Mouse (Mus musculus) right cerebral cortex, postnatal 36 days (tissue): ENCODE measurements around the gene Cacnb2.

Experiments used
- DNase-seq, 2 experiments: peaks; one replicate each; pipeline ENCODE4 v3.0.0; 2022; ENCODE audit warnings: low spot score in 2 of 2, mixed read lengths in 1 of 2

Cacnb2 gene

DNA sequence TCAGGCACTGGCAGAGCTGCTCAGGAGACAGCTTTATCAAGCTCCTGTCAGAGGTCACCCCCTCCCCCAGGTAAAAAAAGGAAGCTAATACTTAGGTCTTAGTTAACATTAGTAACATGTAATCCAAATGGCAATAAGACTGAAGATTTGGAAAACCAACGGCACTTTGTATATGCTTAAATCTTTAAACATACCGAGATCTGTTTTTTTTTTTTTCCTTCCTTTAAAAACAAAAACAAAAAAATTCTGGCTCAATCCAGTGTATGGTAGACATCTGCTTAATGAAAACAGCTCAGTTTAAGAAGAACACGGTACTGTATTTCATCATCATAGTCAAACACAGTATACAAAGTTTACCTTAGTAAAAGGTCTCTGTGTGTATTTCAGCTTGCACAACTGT, at the start of gene Cacnb2:
Gene Cacnb2, plus strand, starts transcription at position 301 of the 400 bp plus-strand sequence.
- DNase-seq: no peak

DNA sequence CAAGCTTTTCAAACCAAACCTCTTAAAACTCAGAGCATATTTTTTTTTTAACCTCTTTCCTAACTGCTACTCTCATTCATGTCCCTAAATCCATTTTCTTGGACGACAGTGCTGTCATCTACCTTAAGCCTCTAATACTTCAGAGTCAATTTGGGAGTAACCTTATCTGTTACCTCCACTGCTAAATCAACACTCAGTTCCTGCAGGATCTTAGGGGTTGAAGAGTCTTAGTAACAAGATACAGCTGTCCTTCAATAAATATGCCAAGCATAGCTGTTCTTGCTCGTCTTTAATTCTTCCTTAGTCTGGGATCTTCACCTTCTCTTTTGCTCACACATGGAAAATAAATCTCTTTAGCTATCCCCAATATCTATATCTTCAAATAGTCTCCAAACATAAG, 34.9 kb upstream of the Cacnb2 start:
- no peak for DNase-seq

DNA sequence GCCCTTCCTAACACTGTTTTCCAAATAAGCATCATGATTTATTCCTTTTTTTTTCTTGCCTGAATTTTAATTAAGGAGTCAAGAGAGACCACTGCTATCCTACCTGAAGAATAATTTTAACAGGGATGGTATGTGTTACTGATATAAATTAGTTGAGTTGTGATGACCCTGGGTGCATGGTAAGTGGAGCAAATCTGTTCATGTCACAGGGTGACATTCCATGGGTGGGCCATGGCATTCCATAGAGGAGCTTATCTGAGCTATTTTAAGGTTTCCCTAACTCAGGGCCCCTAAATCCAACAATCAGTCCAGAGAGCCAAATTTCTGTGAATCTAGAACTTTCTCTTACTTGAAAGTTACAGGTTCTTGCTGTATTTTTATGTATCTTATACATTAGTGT, 31.6 kb upstream of the Cacnb2 start:
- DNase-seq: no peak

DNA sequence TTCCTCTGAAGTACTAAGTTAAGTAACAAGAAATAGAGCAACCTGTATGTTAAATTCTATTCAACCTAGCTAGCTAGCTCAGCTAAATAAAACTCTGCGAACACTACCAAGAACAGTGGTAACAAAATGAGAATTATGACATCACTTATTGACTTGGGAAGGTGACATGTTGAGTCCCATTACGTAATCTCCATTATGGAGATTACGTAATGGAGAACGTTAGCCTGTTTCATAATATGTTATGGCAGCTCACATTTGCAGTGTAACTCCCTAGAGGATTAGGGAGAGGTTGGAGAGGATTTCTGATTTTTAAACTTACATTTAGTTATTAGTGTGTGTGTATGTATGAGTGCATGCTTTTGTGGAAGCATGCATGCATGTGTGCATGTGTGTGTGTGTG, 13.3 kb upstream of the Cacnb2 start:
- DNase-seq: no peak

DNA sequence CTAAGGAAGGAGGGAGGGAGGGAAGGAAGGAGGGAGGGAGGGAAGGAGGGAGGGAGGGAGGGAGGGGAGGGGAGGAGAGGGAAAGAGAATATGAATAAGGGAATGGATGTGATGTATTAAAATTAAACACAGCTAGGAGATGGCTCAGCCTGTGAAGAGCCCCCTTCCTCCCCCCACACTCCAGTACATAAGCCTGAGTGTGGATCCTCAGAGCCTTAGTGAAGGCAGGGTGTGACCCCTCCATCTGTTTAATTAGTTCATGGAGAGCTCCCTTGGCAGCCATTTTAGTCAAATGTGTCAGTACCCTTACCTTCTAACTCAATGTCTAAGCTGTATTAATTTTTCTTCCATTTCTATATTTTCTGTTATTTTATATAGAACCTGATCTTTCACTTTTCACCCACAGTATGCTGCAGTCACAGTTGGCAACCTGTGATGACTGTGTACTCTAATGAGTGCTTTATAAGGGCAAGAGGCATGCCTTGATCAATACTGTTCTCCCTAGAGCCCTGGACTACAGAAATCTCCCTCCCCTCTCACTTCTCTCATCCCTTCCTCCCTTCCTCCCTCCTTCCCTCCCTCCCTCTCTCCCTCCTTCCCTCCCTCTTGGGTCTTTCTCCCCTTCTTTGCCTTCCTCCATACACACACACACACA, 4.9 kb upstream of the Cacnb2 start:
- no peak for DNase-seq

DNA sequence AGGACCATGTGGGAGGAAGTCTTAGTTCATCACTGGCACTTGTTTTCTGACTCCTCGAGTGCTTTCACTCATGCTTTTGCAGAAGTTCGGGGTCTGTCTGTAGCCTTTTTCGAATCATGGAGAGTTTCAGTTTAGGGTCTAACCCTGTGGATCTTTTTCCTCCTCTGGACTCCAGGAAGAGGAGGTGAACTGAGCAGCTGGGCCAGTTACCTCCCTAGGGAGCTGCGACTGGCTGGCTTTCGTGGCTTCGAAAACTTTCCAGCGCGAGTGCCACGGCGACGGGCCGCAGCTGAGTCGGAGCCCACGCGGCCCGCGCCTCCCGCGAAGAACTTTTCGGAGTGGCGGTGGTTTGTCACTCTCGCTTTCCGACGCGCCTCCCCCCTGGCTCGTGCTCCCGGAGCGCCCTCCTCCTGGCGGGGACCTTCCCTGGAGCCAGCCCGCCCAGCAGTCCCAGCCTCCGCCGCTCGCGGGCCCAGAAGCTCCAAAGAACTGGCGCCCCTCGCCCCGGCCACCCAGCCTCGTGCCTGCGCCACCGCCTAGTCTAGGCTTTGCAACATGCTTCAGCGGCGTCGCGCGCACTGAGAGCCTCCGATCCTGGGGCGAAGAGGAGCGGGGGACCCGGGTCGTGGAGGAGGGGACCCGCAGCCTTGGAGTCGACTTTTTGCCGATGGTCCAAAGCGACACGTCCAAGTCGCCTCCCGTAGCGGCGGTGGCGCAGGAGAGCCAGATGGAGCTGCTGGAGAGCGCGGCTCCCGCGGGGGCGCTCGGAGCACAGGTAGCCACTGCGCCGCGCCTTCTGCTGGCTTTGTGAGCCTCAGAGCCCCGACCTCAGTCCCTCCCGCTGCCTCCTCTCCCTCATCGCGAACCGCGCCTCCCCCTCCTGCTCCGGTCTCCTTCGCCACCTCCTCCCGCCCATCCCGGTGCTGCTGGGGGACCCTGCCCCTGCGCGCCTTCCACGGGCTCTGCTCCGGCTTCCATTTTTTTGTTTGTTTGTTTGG, 1.2 kb downstream of the Cacnb2 start:
- peak; percentile 15 to 48 for DNase-seq

DNA sequence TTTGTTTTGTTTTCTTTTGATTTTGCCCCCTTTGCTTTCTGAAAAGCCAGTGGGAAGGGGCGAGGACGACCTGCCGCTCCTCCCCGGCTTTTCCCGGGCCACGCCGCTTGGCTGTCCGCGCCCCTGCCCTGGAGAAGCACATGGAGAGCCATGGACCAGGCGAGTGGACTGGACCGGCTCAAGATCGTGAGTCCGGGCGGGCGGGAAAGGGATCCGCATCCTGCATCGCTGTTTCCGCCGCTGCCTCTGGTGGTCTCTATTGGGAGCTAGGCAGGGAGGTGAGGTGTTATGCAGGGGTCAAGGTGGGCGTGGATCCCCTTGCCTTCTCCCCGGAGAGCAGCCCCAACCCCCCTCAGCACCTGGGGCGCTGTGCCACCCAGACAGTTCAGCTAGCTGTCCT, 1.9 kb downstream of the Cacnb2 start:
- DNase-seq: no peak

DNA sequence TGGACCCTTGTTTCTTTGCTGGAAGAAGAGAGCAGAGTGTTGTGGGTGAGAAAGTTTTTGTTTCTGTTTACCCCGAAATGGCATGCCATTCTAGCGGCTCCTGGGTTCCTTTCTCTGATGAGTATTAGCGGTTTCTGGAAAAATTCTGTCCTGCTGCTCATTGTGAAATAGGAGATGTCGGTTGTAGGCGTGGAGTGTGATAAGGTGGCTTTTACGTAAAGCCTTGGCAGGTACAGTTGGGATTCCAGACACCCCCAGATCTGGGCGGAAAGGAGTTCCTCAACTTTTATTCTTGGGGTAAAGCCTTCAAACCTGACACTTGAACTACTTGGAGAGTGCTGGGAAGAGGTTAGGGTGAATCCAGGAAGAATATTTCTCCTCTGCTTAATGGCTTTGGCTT, 2.3 kb downstream of the Cacnb2 start:
- peak in 1 of 2 experiments; percentile 12 for DNase-seq

DNA sequence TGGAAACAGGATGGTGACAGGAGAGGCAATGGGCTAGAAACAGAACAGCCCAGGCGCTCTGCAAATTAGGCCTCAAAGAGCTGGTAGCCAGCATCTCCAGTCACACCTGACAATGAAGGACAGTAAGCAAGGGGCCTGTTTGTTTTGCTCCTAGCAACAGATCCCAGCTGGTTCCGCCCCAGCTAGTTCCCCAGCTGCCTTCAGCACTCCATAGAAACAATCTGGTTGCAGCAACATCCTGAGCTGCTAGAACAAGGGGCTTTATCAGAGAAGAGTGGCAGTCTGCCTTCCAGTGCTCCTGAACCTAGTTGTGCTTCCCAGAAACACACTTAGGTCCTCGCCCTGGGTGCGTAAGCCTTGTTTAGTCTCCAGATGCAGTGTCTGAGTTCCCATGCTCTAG, 5.7 kb downstream of the Cacnb2 start:
- DNase-seq: no peak

DNA sequence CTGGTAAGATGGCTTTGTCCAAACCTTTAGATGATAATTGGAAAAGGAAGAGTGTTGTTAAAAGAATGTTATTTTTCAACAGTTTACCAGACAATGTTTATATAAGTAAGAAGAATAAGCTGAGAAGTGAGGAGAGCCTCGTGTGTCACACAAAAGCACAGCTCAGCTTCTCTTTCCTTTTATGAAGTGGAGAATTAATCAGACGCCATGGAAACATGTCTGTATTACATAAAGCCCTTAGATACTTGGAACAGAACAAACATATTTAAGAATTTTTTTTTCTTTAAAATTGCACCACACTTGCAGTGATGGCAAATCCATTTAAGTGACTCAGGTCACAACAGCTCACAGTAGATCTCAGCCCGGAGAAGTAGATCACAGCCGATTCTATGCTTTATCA, 9.8 kb downstream of the Cacnb2 start:
- DNase-seq: no peak

DNA sequence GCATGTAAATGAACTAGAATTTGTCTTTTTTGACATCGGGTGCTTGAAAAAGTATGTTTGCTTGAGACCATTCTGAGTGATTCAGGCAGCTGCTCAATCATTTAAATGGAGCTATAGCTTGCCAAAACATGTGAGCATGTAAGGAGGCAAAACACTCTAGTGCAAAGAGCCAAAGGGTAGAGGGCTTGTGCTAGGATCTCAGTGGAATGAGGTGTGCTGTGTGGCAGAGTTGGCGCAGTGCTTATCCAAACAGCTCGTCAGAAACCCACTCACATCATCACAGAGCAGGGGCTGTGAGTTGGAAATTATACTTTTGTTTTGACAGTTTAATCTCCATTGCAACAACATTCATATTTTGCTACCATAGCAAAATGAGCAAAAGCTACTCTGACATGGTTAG, 13.5 kb downstream of the Cacnb2 start:
- no peak for DNase-seq

DNA sequence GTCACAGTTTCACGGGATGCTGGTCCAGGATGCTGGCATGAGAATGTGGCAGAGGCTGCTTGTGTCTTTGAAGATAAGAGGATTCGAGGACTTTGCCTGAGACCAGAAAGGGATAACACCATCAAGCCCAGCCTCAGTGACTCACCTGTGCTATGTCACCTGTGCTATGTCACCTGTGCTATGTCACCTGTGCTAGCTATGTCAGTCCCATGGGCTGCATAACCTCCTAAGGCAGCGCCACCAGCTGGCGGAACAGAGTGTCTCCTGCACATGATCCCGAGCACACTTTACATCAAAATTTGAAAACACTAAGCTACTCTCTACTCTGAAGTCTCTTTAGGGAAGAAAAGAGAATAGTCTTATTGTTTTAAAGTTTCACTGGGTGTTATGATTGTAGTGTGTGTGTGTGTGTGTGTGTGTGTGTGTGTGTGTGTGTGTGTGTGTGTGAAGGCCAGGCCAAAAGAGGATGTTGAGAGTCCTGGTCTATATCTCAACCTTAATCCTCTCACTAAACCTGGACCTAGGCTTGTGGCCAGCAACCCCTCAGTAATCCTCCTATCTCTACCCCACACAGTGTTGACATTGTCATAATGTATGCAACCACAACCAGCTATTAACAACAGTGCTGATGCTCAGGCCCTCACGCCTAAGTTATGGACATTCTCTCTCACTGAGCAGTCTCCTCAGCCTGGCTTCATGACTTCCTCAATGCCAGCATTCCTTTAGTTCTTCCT, 17.4 kb downstream of the Cacnb2 start:
- DNase-seq: no peak

DNA sequence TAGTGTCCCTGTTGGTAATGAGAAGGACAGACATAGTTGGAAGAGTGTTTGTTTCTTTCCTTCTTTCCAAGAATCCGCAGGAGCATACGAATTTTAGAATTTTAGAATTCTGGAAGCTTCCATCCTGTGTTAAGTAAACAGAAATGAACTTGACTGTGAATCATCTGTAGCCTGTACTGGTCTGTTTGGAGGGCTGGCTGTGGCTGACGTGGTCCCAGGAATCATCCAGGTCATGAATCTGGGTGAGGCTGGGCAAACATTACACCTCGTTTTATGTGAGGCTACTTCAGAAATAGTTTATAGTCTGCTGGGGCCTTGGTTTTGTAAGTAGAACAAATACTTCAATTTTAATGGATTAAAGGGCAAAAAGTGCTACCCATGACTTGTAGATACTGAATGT, 18.0 kb downstream of the Cacnb2 start:
- no peak for DNase-seq

DNA sequence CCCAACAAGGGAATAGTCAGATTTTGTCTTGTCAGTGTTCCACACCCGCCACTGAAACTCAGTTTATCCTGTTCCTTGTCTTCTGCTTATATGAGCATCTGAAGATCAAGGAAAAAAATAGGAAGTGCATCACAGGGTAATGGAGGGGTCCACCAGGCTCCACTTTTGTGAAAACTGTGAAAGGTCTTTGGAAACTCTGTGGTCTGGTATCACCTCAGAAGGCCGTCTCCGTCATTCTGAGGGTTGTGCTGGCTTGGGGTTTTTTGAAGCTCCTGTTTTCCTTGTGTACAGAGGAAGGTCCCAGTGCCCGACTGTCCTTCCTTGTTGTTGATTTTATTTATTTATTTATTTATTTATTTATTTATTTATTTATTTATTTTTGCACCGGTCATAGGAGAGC, 20.9 kb downstream of the Cacnb2 start:
- DNase-seq: no peak

DNA sequence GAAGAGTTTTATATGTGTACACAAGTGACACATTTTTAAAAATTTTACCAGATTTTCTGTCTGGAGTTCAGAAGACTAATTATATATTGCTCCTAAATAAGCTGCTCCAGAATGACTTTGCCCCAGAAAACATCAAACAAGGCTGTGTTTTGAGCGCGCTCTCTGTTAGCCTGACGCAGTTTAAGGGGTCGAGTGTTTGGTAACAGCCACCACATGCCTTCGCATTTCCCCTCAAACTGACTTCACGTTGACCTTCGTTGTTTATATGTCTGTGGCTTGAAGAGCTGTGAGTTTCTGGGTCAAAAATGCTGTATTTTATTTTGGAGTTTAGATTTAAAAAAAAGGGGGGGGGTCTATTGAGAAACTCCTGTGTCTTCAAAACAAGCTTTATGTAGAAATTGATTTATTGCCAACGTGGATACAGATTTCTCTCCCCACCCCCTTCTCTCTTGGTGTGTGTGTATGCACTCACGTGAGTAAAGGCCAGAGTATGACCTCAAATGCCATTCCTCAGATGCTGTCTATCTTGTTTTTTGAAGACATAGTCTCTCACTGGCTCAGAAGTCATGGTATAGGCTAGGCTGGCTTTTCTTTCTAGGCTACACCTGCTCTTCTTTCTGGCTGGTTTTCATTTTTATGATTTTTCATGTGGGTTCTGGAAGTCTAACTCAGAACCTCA, 27.1 kb downstream of the Cacnb2 start:
- no peak for DNase-seq

DNA sequence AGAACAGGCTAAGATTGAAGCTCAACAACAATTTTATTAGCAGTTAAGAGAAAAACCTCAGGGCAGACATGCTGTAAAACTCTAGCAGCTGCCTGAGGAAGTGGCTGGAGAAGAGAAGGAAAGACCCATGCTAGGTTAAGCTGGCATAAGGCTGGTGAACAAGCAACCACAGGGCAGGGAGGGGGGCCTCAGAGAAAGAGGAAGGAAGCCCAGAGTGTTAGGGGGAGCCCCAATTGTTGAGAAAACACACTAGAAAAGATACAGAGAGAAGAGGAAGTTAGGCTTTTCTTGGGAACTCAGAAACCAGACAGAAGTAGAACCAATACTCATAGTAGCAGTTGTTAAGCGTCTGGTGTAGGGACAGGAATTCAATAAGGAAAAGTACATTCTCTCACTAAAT, 28.7 kb downstream of the Cacnb2 start:
- no peak for DNase-seq

DNA sequence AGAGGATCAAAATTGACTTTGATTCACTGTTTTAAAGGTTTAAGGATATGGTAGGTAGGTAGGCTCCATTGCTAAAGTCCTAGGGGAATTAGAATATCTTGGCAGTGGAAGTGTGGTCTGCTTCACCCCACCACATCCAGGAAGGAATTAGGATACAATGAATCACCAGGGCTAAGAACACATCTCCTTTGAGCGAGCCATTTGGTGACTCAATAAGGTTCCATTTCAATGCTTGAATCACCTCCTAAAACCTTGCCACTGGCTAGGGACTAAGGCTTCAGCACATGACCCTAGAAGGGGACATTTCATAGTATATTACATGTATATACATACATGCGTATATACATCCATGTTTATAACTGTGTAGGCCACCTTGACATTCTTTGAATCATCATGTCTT, 30.3 kb downstream of the Cacnb2 start:
- no peak for DNase-seq

DNA sequence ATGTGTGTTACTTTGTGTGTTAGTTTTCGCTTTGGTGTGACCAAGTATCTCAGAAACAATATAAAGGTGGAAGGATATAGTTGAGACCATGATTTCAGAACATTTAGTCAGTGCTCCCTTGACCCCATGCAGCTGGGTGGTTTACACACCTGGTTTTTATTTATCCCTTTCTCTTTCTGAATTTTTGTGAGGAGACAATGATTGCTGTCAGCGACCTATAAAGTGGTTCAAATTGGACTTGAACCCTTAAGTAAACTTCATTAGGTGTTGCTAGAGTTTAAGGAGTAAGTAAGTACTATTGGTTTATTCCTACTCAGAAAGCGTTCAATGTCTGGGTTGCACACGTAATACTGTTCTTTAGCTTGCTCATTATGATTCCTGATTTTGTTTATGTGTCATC, 36.4 kb downstream of the Cacnb2 start:
- no peak for DNase-seq

DNA sequence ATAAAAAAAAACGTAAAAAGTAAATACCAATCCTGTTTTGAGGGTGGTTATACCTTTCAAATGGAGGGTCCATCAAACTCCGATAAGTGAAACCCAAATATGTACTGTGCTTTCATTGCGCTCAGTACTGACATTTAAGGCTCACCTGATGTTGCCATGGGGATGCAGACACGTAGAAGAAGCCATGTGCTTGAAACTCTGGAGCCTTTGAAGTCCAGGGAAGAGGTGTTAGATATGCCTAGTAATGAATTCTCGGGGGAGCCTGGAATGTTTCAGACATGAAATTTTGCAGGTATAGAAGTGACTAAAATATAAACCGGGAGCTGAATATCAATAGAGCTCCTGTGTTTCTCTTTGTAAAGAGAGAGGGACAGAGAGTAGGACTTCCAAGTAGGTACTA, 37.0 kb downstream of the Cacnb2 start:
- DNase-seq: no peak

DNA sequence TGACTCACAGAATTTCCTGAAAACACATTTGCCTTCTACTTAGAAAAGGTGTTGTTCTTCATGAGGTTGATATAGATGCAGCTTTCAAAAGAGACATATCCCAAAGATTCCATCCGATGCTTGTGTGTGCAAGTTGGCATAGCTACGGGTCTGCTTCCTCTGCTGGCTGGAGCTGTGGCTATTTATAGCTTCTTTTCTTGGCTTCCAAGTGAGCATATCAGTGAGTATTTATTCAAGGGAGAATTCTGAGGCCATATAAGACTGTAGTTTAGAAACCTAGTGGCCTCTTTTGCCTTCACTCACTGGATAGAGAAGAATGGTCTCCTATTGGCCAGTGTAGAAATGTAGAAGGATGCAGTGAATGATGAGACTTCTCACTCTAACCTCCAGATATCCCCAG, 38.2 kb downstream of the Cacnb2 start:
- DNase-seq: peak; percentile 8 to 28

DNA sequence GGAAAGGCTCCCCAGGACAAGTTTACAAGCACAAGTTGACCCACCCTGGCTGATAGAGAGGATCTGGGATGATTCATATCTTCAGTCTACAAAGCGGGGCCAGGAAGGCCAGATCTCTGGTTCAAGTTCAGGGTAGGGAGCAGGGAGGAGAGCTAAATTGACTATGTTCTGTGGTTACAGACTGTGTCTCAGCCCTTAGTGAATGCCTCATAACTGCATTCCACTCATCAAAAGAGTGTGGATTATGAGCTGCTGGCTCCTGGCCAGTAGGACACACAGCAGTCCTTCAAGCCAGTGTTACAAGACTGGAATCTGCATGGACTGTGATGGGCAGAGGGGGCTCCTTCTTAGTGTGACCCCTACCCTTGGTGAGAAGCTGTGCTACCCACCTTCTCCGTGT, 48.4 kb downstream of the Cacnb2 start:
- no peak for DNase-seq

DNA sequence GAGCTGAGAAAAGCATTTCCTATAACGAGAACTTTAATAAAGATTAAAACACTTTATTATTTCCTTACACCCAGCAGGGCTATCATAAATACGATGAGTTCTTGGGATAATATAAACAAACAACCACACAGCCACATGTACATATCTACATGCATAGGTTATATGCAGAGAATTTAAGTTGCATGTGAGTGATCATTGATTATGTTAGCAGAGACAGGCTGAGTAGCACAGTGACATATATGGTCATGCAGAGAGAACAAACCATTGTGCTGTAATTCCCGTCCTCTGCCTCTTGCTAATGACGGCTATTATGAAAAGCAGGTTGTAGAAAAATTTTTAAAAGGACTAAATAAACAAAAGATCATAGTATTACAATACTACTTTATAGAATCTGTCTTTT, 53.8 kb downstream of the Cacnb2 start:
- DNase-seq: no peak
